Mouse (Mus musculus) CH12.LX (cell line): Measurements from ENCODE around the gene Ptbp3. TPM values are rescaled to one million over a fixed set of nuclear protein-coding genes. Genes with fewer than 3 reads are reported as not detected.

ENCODE experiments used
- DNase-seq: peaks from one replicate; pipeline ENCODE4 v3.0.0-alpha.2; 2013; ENCODE audit errors: extremely low read depth
- H3K27ac ChIP-seq: 2 replicates; pipeline ENCODE4 v1.5.1; 2012; ENCODE audit warnings: low read depth, mild to moderate bottlenecking, control low read depth, moderate library complexity; ENCODE audit not compliant: insufficient read depth
- H3K27me3 ChIP-seq: replicated peaks from 2 replicates; pipeline ENCODE3; 2012; ENCODE audit warnings: inconsistent platforms
- H3K36me3 ChIP-seq, 2 experiments: replicated peaks in 1 of 2; 2 replicates each; pipeline versions ENCODE3 to v1.6.1; 2012; ENCODE audit warnings: inconsistent platforms in 1 of 2, low read length in 1 of 2, mild to moderate bottlenecking in 1 of 2, mixed read lengths in 1 of 2, moderate library complexity in 1 of 2; ENCODE audit not compliant: control insufficient read depth in 1 of 2, insufficient read depth in 1 of 2
- H3K4me1 ChIP-seq, 2 experiments: 2 replicates each; pipeline ENCODE4 v1.6.1; 2012; ENCODE audit warnings: inconsistent platforms in 1 of 2, moderate library complexity in 1 of 2; ENCODE audit not compliant: insufficient read depth in 2 of 2, control insufficient read depth in 1 of 2
- H3K4me2 ChIP-seq: 2 replicates; pipeline ENCODE4 v1.6.1; 2012; ENCODE audit warnings: low read depth, mild to moderate bottlenecking, control low read depth; ENCODE audit not compliant: poor library complexity, insufficient read depth, severe bottlenecking
- H3K4me3 ChIP-seq, 3 experiments: fragments of 150-350 bp in 1 of 3; sonication (generic) in 1 of 3; replicated peaks in 1 of 3; 2 replicates each; pipeline versions ENCODE3 to v1.5.1; 2011 to 2012; ENCODE audit warnings: low read depth in 2 of 3, low read length in 2 of 3, mild to moderate bottlenecking in 2 of 3, moderate library complexity in 2 of 3, control low read depth in 1 of 3, improper control_type of control experiment in 1 of 3, inconsistent platforms in 1 of 3, mixed read lengths in 1 of 3; ENCODE audit not compliant: poor library complexity in 1 of 3
- H3K79me2 ChIP-seq: replicated peaks from 2 replicates; pipeline ENCODE4 v1.6.1; 2012; ENCODE audit warnings: mild to moderate bottlenecking, moderate library complexity; ENCODE audit not compliant: control insufficient read depth, poor library complexity, insufficient read depth, severe bottlenecking; ENCODE audit errors: extremely low read depth
- H3K9ac ChIP-seq: 2 replicates; pipeline ENCODE4 v1.6.1; 2012; ENCODE audit warnings: low read depth, mild to moderate bottlenecking, control low read depth, moderate library complexity; ENCODE audit not compliant: insufficient read depth
- H3K9me3 ChIP-seq: replicated peaks from 2 replicates; pipeline ENCODE3; 2012; ENCODE audit warnings: low read length, inconsistent platforms, mixed read lengths
- CTCF ChIP-seq, 2 experiments: IDR thresholded peaks in 1 of 2; conservative IDR thresholded peaks in 1 of 2; 2 replicates each; pipeline ENCODE4 v1.5.1; 2011 to 2012; ENCODE audit warnings: low read depth in 2 of 2, low read length in 2 of 2, improper control_type of control experiment in 1 of 2, inconsistent platforms in 1 of 2, mild to moderate bottlenecking in 1 of 2, moderate library complexity in 1 of 2
- E2F4 ChIP-seq: IDR thresholded peaks from 2 replicates; pipeline ENCODE4 v1.6.1; 2011; ENCODE audit warnings: low read depth, low read length, improper control_type of control experiment; ENCODE audit not compliant: insufficient replicate concordance
- ELF1 ChIP-seq: IDR thresholded peaks from 2 replicates; pipeline ENCODE4 v1.6.1; 2014; ENCODE audit warnings: low read depth, mild to moderate bottlenecking, inconsistent platforms, low read length, improper control_type of control experiment
- IRF4 ChIP-seq: IDR thresholded peaks from 2 replicates; pipeline ENCODE4 v1.6.1; 2014; ENCODE audit warnings: low read depth, mild to moderate bottlenecking, inconsistent platforms, low read length, improper control_type of control experiment
- JUN ChIP-seq: IDR thresholded peaks from 2 replicates; pipeline ENCODE4 v1.6.1; 2011; ENCODE audit warnings: low read depth, mild to moderate bottlenecking, low read length, improper control_type of control experiment, moderate library complexity; ENCODE audit not compliant: insufficient read depth
- JUND ChIP-seq: conservative IDR thresholded peaks from 2 replicates; pipeline ENCODE4 v1.6.1; 2011; ENCODE audit warnings: low read depth, low read length, improper control_type of control experiment
- KAT2A ChIP-seq: IDR thresholded peaks from 2 replicates; pipeline ENCODE4 v1.6.1; 2012; ENCODE audit warnings: low read length, improper control_type of control experiment, inconsistent platforms; ENCODE audit not compliant: insufficient replicate concordance
- MXI1 ChIP-seq: IDR thresholded peaks from 2 replicates; pipeline ENCODE4 v1.6.1; 2011; ENCODE audit warnings: mild to moderate bottlenecking, low read depth, low read length, improper control_type of control experiment
- MYC ChIP-seq: IDR thresholded peaks from 2 replicates; pipeline ENCODE4 v1.6.1; 2011; ENCODE audit warnings: low read depth, mild to moderate bottlenecking, improper control_type of control experiment, low read length
- PAX5 ChIP-seq: IDR thresholded peaks from 2 replicates; pipeline ENCODE4 v1.6.1; 2012; ENCODE audit warnings: low read length, inconsistent platforms, mixed read lengths
- RCOR1 ChIP-seq: conservative IDR thresholded peaks from 2 replicates; pipeline ENCODE4 v1.6.1; 2012; ENCODE audit warnings: low read depth, mild to moderate bottlenecking, inconsistent platforms, low read length, improper control_type of control experiment
- SMC3 ChIP-seq: IDR thresholded peaks from 2 replicates; pipeline ENCODE4 v1.6.1; 2011; ENCODE audit warnings: low read depth, low read length, improper control_type of control experiment
- TCF12 ChIP-seq: IDR thresholded peaks from 2 replicates; pipeline ENCODE4 v1.6.1; 2014; ENCODE audit warnings: low read depth, mild to moderate bottlenecking, inconsistent platforms, low read length, improper control_type of control experiment
- UBTF ChIP-seq: IDR thresholded peaks from 2 replicates; pipeline ENCODE4 v1.6.1; 2012; ENCODE audit warnings: low read depth, mild to moderate bottlenecking, inconsistent platforms, low read length, improper control_type of control experiment, moderate library complexity
- USF2 ChIP-seq: conservative IDR thresholded peaks from 2 replicates; pipeline ENCODE4 v1.6.1; 2011; ENCODE audit warnings: low read depth, low read length, improper control_type of control experiment
- ZKSCAN1 ChIP-seq: IDR thresholded peaks from 2 replicates; pipeline ENCODE4 v1.6.1; 2012; ENCODE audit warnings: low read depth, inconsistent platforms, low read length, improper control_type of control experiment, borderline replicate concordance
- dilution Hi-C: fragments of 300-500 bp; cut with MboI; formaldehyde crosslinking; loops from 2 replicates; pipeline ENCODE4 v1.14.3; 2020; ENCODE audit warnings: low sequenced_read_pairs; ENCODE audit not compliant: extremely low pct_unique_long_range_greater_than_20kb, extremely low pct_ligation_motif_present
- in situ Hi-C: fragments of 300-500 bp; cut with MboI; formaldehyde crosslinking; loops from 3 replicates; pipeline ENCODE4 v1.14.3; 2019; ENCODE audit warnings: low sequenced_read_pairs, low pct_ligation_motif_present, low pct_unique_long_range_greater_than_20kb, mixed read lengths
- polyA plus RNA-seq: library from polyadenylated mRNA; unstranded; fragments of >175 nt; gene quantifications from 2 replicates; pipeline ENCODE4 v1.2.1, GENCODE M21; 2012; ENCODE audit warnings: low read depth; ENCODE audit not compliant: insufficient read length
- total RNA-seq, 2 experiments: library from RNA; depleted of rRNA; stranded (reverse); fragments of 300-350 nt in 1 of 2; fragments of >200 nt in 1 of 2; gene quantifications; 2 replicates each; pipeline ENCODE4 v1.2.3; 2012 to 2014

Ptbp3 gene
- total and polyA plus RNA-seq, 3 experiments = 45.2 to 81.4 (median 48.1) TPM

GRCm38 (mm10) chr4:59510321-59510720 is 38.8 kb downstream of the Ptbp3 start:
- dilution Hi-C loops (no loop called here), in situ Hi-C loops (no loop called here)
- no peak overlapping the region for H3K4me2 ChIP-seq

GRCm38 (mm10) chr4:59509558-59509957 is 39.6 kb downstream of the Ptbp3 start:
- no peak for DNase-seq
- no peaks in the 10 kb centered on the region for H3K27me3 ChIP-seq
- dilution Hi-C loops = no loop called here
- no peak overlapping the region for H3K9ac ChIP-seq
- H3K36me3 ChIP-seq = peaks cover 11 to 43% of the 10 kb centered on the region in 2 experiments
- no peak overlapping the region for H3K4me3 ChIP-seq
- in situ Hi-C loops = no loop called here
- TF ChIP-seq PAX5 = no peak
- TF ChIP-seq JUN = no peak
- TF ChIP-seq MXI1 = no peak
- TF ChIP-seq TCF12 = no peak
- TF ChIP-seq E2F4 = no peak
- no peak for TF ChIP-seq UBTF
- no peak for TF ChIP-seq RCOR1
- no peak for TF ChIP-seq USF2
- no peak for TF ChIP-seq CTCF (conservative IDR thresholded peaks at IDR 0.05 in 1 of 2, IDR thresholded peaks at IDR 0.05 in 1 of 2; ENCODE audit: low read depth in 2 of 2, low read length in 2 of 2)
- TF ChIP-seq ELF1 = no peak
- TF ChIP-seq SMC3 = no peak
- TF ChIP-seq MYC = no peak
- no peak for TF ChIP-seq JUND
- no peak for TF ChIP-seq KAT2A
- no peak for TF ChIP-seq ZKSCAN1
- no peak for TF ChIP-seq IRF4
- H3K79me2 ChIP-seq = no peaks in the 10 kb centered on the region
- H3K9me3 ChIP-seq = no peaks in the 10 kb centered on the region
- H3K27ac ChIP-seq = no peak overlapping the region
- peaks cover 0 to 9% of the 10 kb centered on the region in 2 experiments; a peak in 2 of 4 replicates for H3K4me1 ChIP-seq
- H3K4me2 ChIP-seq = no peak overlapping the region

More at GRCm38 (mm10) chr4:59510321-59510720, 38.8 kb downstream of the Ptbp3 start:
- no peaks in the 10 kb centered on the region for H3K79me2 ChIP-seq
- no peak for TF ChIP-seq CTCF (conservative IDR thresholded peaks at IDR 0.05 in 1 of 2, IDR thresholded peaks at IDR 0.05 in 1 of 2; ENCODE audit: low read depth in 2 of 2, low read length in 2 of 2)
- TF ChIP-seq, all 38 proteins: peak for 0
- no peak for DNase-seq
- H3K27me3 ChIP-seq = no peaks in the 10 kb centered on the region
- peaks cover 13 to 44% of the 10 kb centered on the region in 2 experiments for H3K36me3 ChIP-seq
- no peak overlapping the region for H3K9ac ChIP-seq
- no peaks in the 10 kb centered on the region for H3K9me3 ChIP-seq
- H3K4me3 ChIP-seq = no peak overlapping the region
- H3K27ac ChIP-seq = no peak overlapping the region
- H3K4me1 ChIP-seq = peaks cover 0 to 9% of the 10 kb centered on the region in 2 experiments; a peak in 2 of 4 replicates
